Mouse (Mus musculus): ENCODE results near the gene Sorcs3. TPM values are rescaled to one million over a fixed set of nuclear protein-coding genes. Genes with fewer than 3 reads are reported as not detected.

Gene Sorcs3
- total RNA-seq, 2 experiments from 2014 or later, result 0.21 TPM; not detected in 1

GRCm38 (mm10) chr19:48679896-48680295 lies 474.1 kb downstream of the Sorcs3 start:
- no peak for ATAC-seq (replicated peaks; ENCODE audit: poor library complexity, severe bottlenecking)

GRCm38 (mm10) chr19:48682485-48682884 lies 476.7 kb downstream of the Sorcs3 start:
- ATAC-seq (replicated peaks; ENCODE audit: poor library complexity, severe bottlenecking), result no peak

GRCm38 (mm10) chr19:48686369-48686768 lies 480.5 kb downstream of the Sorcs3 start:
- ATAC-seq (replicated peaks; ENCODE audit: poor library complexity, severe bottlenecking), result no peak

- ATAC-seq (replicated peaks; ENCODE audit: poor library complexity, severe bottlenecking), result no peak
These were observed 494.4 kb downstream of the Sorcs3 start for GRCm38 (mm10) chr19:48700111-48700658.

GRCm38 (mm10) chr19:48703763-48704162 lies 497.9 kb downstream of the Sorcs3 start:
- no peak for ATAC-seq (replicated peaks; ENCODE audit: poor library complexity, severe bottlenecking)

GRCm38 (mm10) chr19:48706267-48706923 lies 500.6 kb downstream of the Sorcs3 start:
- ATAC-seq (replicated peaks; ENCODE audit: poor library complexity, severe bottlenecking), result no peak

- ATAC-seq (replicated peaks; ENCODE audit: poor library complexity, severe bottlenecking), result no peak
These were observed 501.1 kb downstream of the Sorcs3 start for GRCm38 (mm10) chr19:48706924-48707320.

GRCm38 (mm10) chr19:48725851-48726419 lies 520.1 kb downstream of the Sorcs3 start:
- no peak for ATAC-seq (replicated peaks; ENCODE audit: poor library complexity, severe bottlenecking)

GRCm38 (mm10) chr19:48727048-48727447 lies 521.2 kb downstream of the Sorcs3 start:
- no peak for ATAC-seq (replicated peaks; ENCODE audit: poor library complexity, severe bottlenecking)

- no peak for ATAC-seq (replicated peaks; ENCODE audit: poor library complexity, severe bottlenecking)
These were observed 521.8 kb downstream of the Sorcs3 start for GRCm38 (mm10) chr19:48727601-48728000.

- no peak for ATAC-seq (replicated peaks; ENCODE audit: poor library complexity, severe bottlenecking)
These were observed 525.9 kb downstream of the Sorcs3 start for GRCm38 (mm10) chr19:48731731-48732130.

- ATAC-seq (replicated peaks; ENCODE audit: poor library complexity, severe bottlenecking), result no peak
These were observed 528.5 kb downstream of the Sorcs3 start for GRCm38 (mm10) chr19:48734370-48734769.

GRCm38 (mm10) chr19:48737554-48737953 lies 531.7 kb downstream of the Sorcs3 start:
- ATAC-seq (replicated peaks; ENCODE audit: poor library complexity, severe bottlenecking), result no peak

- ATAC-seq (replicated peaks; ENCODE audit: poor library complexity, severe bottlenecking), result no peak
These were observed 549.3 kb downstream of the Sorcs3 start for GRCm38 (mm10) chr19:48755156-48755555.

- ATAC-seq (replicated peaks; ENCODE audit: poor library complexity, severe bottlenecking), result no peak
These were observed 551.0 kb downstream of the Sorcs3 start for GRCm38 (mm10) chr19:48756831-48757230.

GRCm38 (mm10) chr19:48766524-48766923 lies 560.7 kb downstream of the Sorcs3 start:
- ATAC-seq (replicated peaks; ENCODE audit: poor library complexity, severe bottlenecking), result no peak

GRCm38 (mm10) chr19:48771565-48771964 lies 565.7 kb downstream of the Sorcs3 start:
- ATAC-seq (replicated peaks; ENCODE audit: poor library complexity, severe bottlenecking), result no peak

GRCm38 (mm10) chr19:48779095-48779765 lies 573.4 kb downstream of the Sorcs3 start:
- ATAC-seq (replicated peaks; ENCODE audit: poor library complexity, severe bottlenecking), result no peak

GRCm38 (mm10) chr19:48780813-48781212 lies 575.0 kb downstream of the Sorcs3 start:
- ATAC-seq (replicated peaks; ENCODE audit: poor library complexity, severe bottlenecking), result no peak

GRCm38 (mm10) chr19:48782024-48782721 lies 576.3 kb downstream of the Sorcs3 start:
- no peak for ATAC-seq (replicated peaks; ENCODE audit: poor library complexity, severe bottlenecking)

- no peak for ATAC-seq (replicated peaks; ENCODE audit: poor library complexity, severe bottlenecking)
These were observed 581.4 kb downstream of the Sorcs3 start for GRCm38 (mm10) chr19:48787269-48787668.
